Mouse (Mus musculus) forebrain, postnatal 0 days (tissue): ENCODE measurements around the gene Epha1. TPM values are rescaled to one million over a fixed set of nuclear protein-coding genes. Genes with fewer than 3 reads are reported as not detected.
A peak's percentile ranks its signal among the peaks of the same experiment; 100 is the strongest.

ENCODE experiments used
- ATAC-seq: fragments of 200-750 bp; cut with Nextera tagmentation; 2 replicates; pipeline ENCODE4 v1.8.0; 2017; ENCODE audit warnings: mild to moderate bottlenecking, moderate library complexity
- DNase-seq: peaks from one replicate; pipeline ENCODE4 v3.0.0-alpha.2; 2015
- H3K27ac ChIP-seq: fragments of 300-500 bp; sonication (generic); 2 replicates; pipeline ENCODE4 v1.5.1; 2014; ENCODE audit warnings: low read depth, mild to moderate bottlenecking, antibody characterized with exemption, low read length, moderate library complexity, mixed read lengths
- H3K27me3 ChIP-seq: fragments of 300-500 bp; sonication (generic); 2 replicates; pipeline ENCODE4 v1.6.1; 2014; ENCODE audit warnings: mild to moderate bottlenecking, low read length, mixed read lengths; ENCODE audit not compliant: insufficient read depth
- H3K36me3 ChIP-seq: fragments of 300-500 bp; sonication (generic); 2 replicates; pipeline ENCODE4 v1.6.1; 2014; ENCODE audit warnings: mild to moderate bottlenecking, moderate library complexity; ENCODE audit not compliant: insufficient read depth
- H3K4me1 ChIP-seq: fragments of 300-500 bp; sonication (generic); 2 replicates; pipeline ENCODE4 v1.6.1; 2014; ENCODE audit warnings: antibody characterized with exemption; ENCODE audit not compliant: insufficient read depth
- H3K4me2 ChIP-seq: fragments of 300-500 bp; sonication (generic); 2 replicates; pipeline ENCODE4 v1.6.1; 2014; ENCODE audit warnings: low read depth, mild to moderate bottlenecking, moderate library complexity
- H3K4me3 ChIP-seq: fragments of 300-500 bp; sonication (generic); 2 replicates; pipeline ENCODE4 v1.5.1; 2014; ENCODE audit warnings: low read depth, low read length, mixed read lengths
- H3K9ac ChIP-seq: fragments of 300-500 bp; sonication (generic); 2 replicates; pipeline ENCODE4 v1.6.1; 2014; ENCODE audit warnings: mild to moderate bottlenecking
- H3K9me3 ChIP-seq: fragments of 300-500 bp; sonication (generic); 2 replicates; pipeline ENCODE4 v1.6.1; 2016; ENCODE audit warnings: low read length
- CTCF ChIP-seq: sonication (generic); IDR thresholded peaks from 2 replicates; pipeline ENCODE4 v1.5.1; 2016; ENCODE audit warnings: antibody characterized with exemption, control low read depth, low read depth
- WGBS: fragments of 180-500 bp; shearing (Covaris S2); extraction: QIAGEN DNeasy Blood & Tissue Kit; methylation state at CpG from one replicate; pipeline ENCODE4 v1.1.7; 2014; 5-methylcytosine and 5-hydroxymethylcytosine counted together
- polyA plus RNA-seq: library from polyadenylated mRNA; unstranded; fragments of >200 nt; fragmentation: Nextera tagmentation; extraction: Ambion mirVana; gene quantifications from 2 replicates; pipeline ENCODE4 v1.2.1, GENCODE M21; 2015
- total RNA-seq: library from RNA; depleted of rRNA; stranded (reverse); fragments of >200 nt; gene quantifications from 2 replicates; pipeline ENCODE4 v1.2.3, GENCODE M21; 2014

Gene Epha1
- total and polyA plus RNA-seq, 2 experiments from 2014 or later: 0.67 to 0.86 TPM

- no peak overlapping the region for H3K27ac ChIP-seq
- no peaks in the 10 kb centered on the region for H3K4me1 ChIP-seq
- no peaks in the 10 kb centered on the region for H3K27me3 ChIP-seq
- H3K9ac ChIP-seq: no peak overlapping the region
- H3K9me3 ChIP-seq: no peaks in the 10 kb centered on the region
- H3K4me2 ChIP-seq: no peak overlapping the region
- WGBS: 77% methylated on average over 3 of the region's 3 CpGs
- ATAC-seq (no peak), DNase-seq (no peak)
- no peaks in the 10 kb centered on the region for H3K36me3 ChIP-seq
- no peak for TF ChIP-seq CTCF
- no peak overlapping the region for H3K4me3 ChIP-seq
Observed at GRCm38 (mm10) chr6:42397041-42397657, 24.1 kb upstream of the Epha1 start.

GRCm38 (mm10) chr6:42395960-42396809, 23.1 kb upstream of the Epha1 start:
- no peaks in the 10 kb centered on the region for H3K36me3 ChIP-seq
- H3K4me3 ChIP-seq: no peak overlapping the region
- no peaks in the 10 kb centered on the region for H3K9me3 ChIP-seq
- TF ChIP-seq CTCF: no peak
- H3K4me2 ChIP-seq: no peak overlapping the region
- 55% methylated on average over 9 of the region's 9 CpGs for WGBS
- H3K27me3 ChIP-seq: no peaks in the 10 kb centered on the region
- H3K4me1 ChIP-seq: no peaks in the 10 kb centered on the region
- ATAC-seq (peak; percentile 40), DNase-seq (no peak)
- no peak overlapping the region for H3K27ac ChIP-seq
- no peak overlapping the region for H3K9ac ChIP-seq

GRCm38 (mm10) chr6:42391796-42392330, 18.8 kb upstream of the Epha1 start:
- H3K4me2 ChIP-seq: no peak overlapping the region
- no peak for TF ChIP-seq CTCF
- H3K9ac ChIP-seq: no peak overlapping the region
- H3K9me3 ChIP-seq: no peaks in the 10 kb centered on the region
- WGBS: 66% methylated on average over 2 of the region's 2 CpGs
- H3K27ac ChIP-seq: no peak overlapping the region
- ATAC-seq: no peak
- no peaks in the 10 kb centered on the region for H3K36me3 ChIP-seq
- no peak for DNase-seq
- H3K4me3 ChIP-seq: no peak overlapping the region
- H3K4me1 ChIP-seq: no peaks in the 10 kb centered on the region
- no peaks in the 10 kb centered on the region for H3K27me3 ChIP-seq

GRCm38 (mm10) chr6:42385635-42386034, 12.6 kb upstream of the Epha1 start:
- Histone ChIP-seq H3K9me3 (no peaks in the 10 kb centered on the region), H3K4me2 (no peak overlapping the region), H3K27me3 (no peaks in the 10 kb centered on the region), H3K9ac (no peak overlapping the region), H3K4me1 (no peaks in the 10 kb centered on the region), H3K27ac (no peak overlapping the region), H3K36me3 (no peaks in the 10 kb centered on the region), H3K4me3 (no peak overlapping the region)
- DNase-seq (no peak), ATAC-seq (no peak)
- 84% methylated on average over 4 of the region's 4 CpGs for WGBS
- no peak for TF ChIP-seq CTCF

- Histone ChIP-seq H3K9me3 (no peaks in the 10 kb centered on the region), H3K36me3 (no peaks in the 10 kb centered on the region), H3K4me1 (no peaks in the 10 kb centered on the region), H3K27me3 (no peaks in the 10 kb centered on the region), H3K9ac (no peak overlapping the region), H3K4me3 (no peak overlapping the region), H3K27ac (no peak overlapping the region), H3K4me2 (no peak overlapping the region)
- no peak for TF ChIP-seq CTCF
- ATAC-seq (no peak), DNase-seq (no peak)
- 87% methylated on average over 5 of the region's 5 CpGs for WGBS
Observed at GRCm38 (mm10) chr6:42383360-42383759, 10.3 kb upstream of the Epha1 start.

GRCm38 (mm10) chr6:42381916-42382381, 8.9 kb upstream of the Epha1 start:
- TF ChIP-seq CTCF: no peak
- Histone ChIP-seq H3K27ac (no peak overlapping the region), H3K36me3 (no peaks in the 10 kb centered on the region), H3K4me2 (no peak overlapping the region), H3K4me3 (no peak overlapping the region), H3K9me3 (no peaks in the 10 kb centered on the region), H3K9ac (no peak overlapping the region), H3K27me3 (no peaks in the 10 kb centered on the region), H3K4me1 (no peaks in the 10 kb centered on the region)
- no peak for DNase-seq
- no peak for ATAC-seq
- WGBS: 79% methylated on average over 9 of the region's 9 CpGs

- no peak for TF ChIP-seq CTCF
- Histone ChIP-seq H3K27me3 (no peaks in the 10 kb centered on the region), H3K4me3 (no peak overlapping the region), H3K36me3 (no peaks in the 10 kb centered on the region), H3K27ac (no peak overlapping the region), H3K4me2 (no peak overlapping the region), H3K4me1 (no peaks in the 10 kb centered on the region), H3K9me3 (no peaks in the 10 kb centered on the region), H3K9ac (no peak overlapping the region)
- no peak for DNase-seq
- WGBS: 23% methylated on average over 2 of the region's 2 CpGs
- no peak for ATAC-seq
Observed at GRCm38 (mm10) chr6:42381221-42381620, 8.2 kb upstream of the Epha1 start.
